Mouse (Mus musculus) urinary bladder, postnatal 4 days (tissue): ENCODE measurements around the gene Cldn12.

Experiments used
- DNase-seq, 2 experiments: peaks; one replicate each; pipeline ENCODE4 v3.0.0; 2021 to 2022; ENCODE audit warnings: low spot score in 2 of 2

Cldn12 gene

GRCm38 (mm10) chr5:5514196-5515076 is at the start of gene Cldn12:
Gene Cldn12 (minus strand): TSS chr5:5514958.
- peak; percentile 94 to 97 for DNase-seq

GRCm38 (mm10) chr5:5562435-5562834 is 47.7 kb upstream of the Cldn12 start:
- no peak for DNase-seq

GRCm38 (mm10) chr5:5561041-5561706 is 46.4 kb upstream of the Cldn12 start:
- DNase-seq = no peak

GRCm38 (mm10) chr5:5559798-5560197 is 45.0 kb upstream of the Cldn12 start:
- no peak for DNase-seq

GRCm38 (mm10) chr5:5559079-5559740 is 44.5 kb upstream of the Cldn12 start, which contains the start of gene Gtpbp10:
Gene Gtpbp10 (minus strand): TSS chr5:5559538.
- peak; percentile 88 to 95 for DNase-seq

- no peak for DNase-seq
These were observed 36.4 kb upstream of the Cldn12 start for GRCm38 (mm10) chr5:5551110-5551509.

- no peak for DNase-seq
These were observed 25.6 kb upstream of the Cldn12 start for GRCm38 (mm10) chr5:5540385-5540784.

GRCm38 (mm10) chr5:5539771-5540170 is 25.0 kb upstream of the Cldn12 start:
- no peak for DNase-seq

GRCm38 (mm10) chr5:5536131-5536530 is 21.4 kb upstream of the Cldn12 start:
- no peak for DNase-seq

- no peak for DNase-seq
These were observed 19.1 kb upstream of the Cldn12 start for GRCm38 (mm10) chr5:5533656-5534420.

GRCm38 (mm10) chr5:5515411-5515810 is 653 bp upstream of the Cldn12 start:
- DNase-seq = no peak

GRCm38 (mm10) chr5:5511401-5511800 is 3.4 kb downstream of the Cldn12 start:
- no peak for DNase-seq

- no peak for DNase-seq
These were observed 3.8 kb downstream of the Cldn12 start for GRCm38 (mm10) chr5:5510989-5511388.

- DNase-seq = peak in 1 of 2 experiments; percentile 63
These were observed 4.4 kb downstream of the Cldn12 start for GRCm38 (mm10) chr5:5510304-5510887.

GRCm38 (mm10) chr5:5508231-5508630 is 6.5 kb downstream of the Cldn12 start:
- no peak for DNase-seq

- peak; percentile 20 to 69 for DNase-seq
These were observed 7.0 kb downstream of the Cldn12 start for GRCm38 (mm10) chr5:5507701-5508225.

- DNase-seq = no peak
These were observed 10.3 kb downstream of the Cldn12 start for GRCm38 (mm10) chr5:5504456-5504855.

GRCm38 (mm10) chr5:5503381-5503780 is 11.4 kb downstream of the Cldn12 start:
- no peak for DNase-seq

GRCm38 (mm10) chr5:5501583-5501982 is 13.2 kb downstream of the Cldn12 start:
- no peak for DNase-seq

- no peak for DNase-seq
These were observed 18.4 kb downstream of the Cldn12 start for GRCm38 (mm10) chr5:5496393-5496792.

- DNase-seq = no peak
These were observed 19.7 kb downstream of the Cldn12 start for GRCm38 (mm10) chr5:5495042-5495441.
